Mouse (Mus musculus) lung, adult 2 months (tissue): ENCODE data around the gene Cmtm3.
"Not testable (repeated sequence)": the region's sequence is repeated elsewhere in the genome, so short reads cannot be mapped to it uniquely, and the experiment has no call there.

Experiments
- CTCF ChIP-seq: fragments of 200-500 bp; IDR thresholded peaks from 2 replicates; pipeline ENCODE4 v1.5.1; 2011; ENCODE audit warnings: mild to moderate bottlenecking, low read length, control low read depth; ENCODE audit not compliant: insufficient read depth
- POLR2A ChIP-seq: fragments of 200-500 bp; IDR thresholded peaks from 2 replicates; pipeline ENCODE4 v1.6.1; 2011; ENCODE audit warnings: low read depth, mild to moderate bottlenecking, control low read depth, low read length, borderline replicate concordance; ENCODE audit errors: extremely low read depth

DNA sequence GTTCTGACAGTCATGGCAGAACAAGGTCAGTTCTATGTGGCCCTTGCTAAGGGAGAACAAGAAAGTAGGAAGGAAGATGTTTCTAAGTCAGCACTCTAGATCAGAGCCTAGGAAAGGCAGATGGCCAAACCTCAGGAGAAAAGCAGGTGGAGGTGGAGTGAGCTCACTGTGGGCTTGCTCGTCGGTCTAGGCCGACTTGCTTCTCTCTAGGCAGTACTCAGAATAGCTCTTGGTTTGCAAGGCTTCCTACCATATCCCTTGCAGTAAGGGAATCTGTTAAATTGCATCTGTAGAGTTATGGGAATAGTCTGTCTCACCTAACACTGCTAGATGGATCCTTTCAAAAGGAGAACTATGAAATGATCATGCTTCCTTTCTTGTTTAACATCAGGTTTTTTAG, 27.2 kb upstream of the Cmtm3 start:
- not testable (repeated sequence) for TF ChIP-seq CTCF, POLR2A
